Mouse (Mus musculus) kidney, embryonic 15.5 days (tissue): Measurements from ENCODE around the gene Slc8b1. TPM values are rescaled to one million over a fixed set of nuclear protein-coding genes. Genes with fewer than 3 reads are reported as not detected.
A peak's percentile ranks its signal among the peaks of the same experiment; 100 is the strongest.

Source experiments
- ATAC-seq: fragments of 200-750 bp; cut with Nextera tagmentation; replicated peaks from 2 replicates; pipeline ENCODE4 v1.8.0; 2017; ENCODE audit warnings: moderate TSS enrichment; ENCODE audit not compliant: low FRiP score
- H3K27ac ChIP-seq: fragments of 300-500 bp; sonication (generic); 2 replicates; pipeline ENCODE4 v1.5.1; 2015; ENCODE audit warnings: mild to moderate bottlenecking, inconsistent platforms
- H3K27me3 ChIP-seq: fragments of 300-500 bp; sonication (generic); 2 replicates; pipeline ENCODE4 v1.6.1; 2015; ENCODE audit warnings: inconsistent platforms
- H3K36me3 ChIP-seq: fragments of 300-500 bp; sonication (generic); 2 replicates; pipeline ENCODE4 v1.6.1; 2015; ENCODE audit warnings: inconsistent platforms
- H3K4me1 ChIP-seq: fragments of 300-500 bp; sonication (generic); 2 replicates; pipeline ENCODE4 v1.6.1; 2015; ENCODE audit warnings: inconsistent platforms
- H3K4me2 ChIP-seq: fragments of 300-500 bp; sonication (generic); 2 replicates; pipeline ENCODE4 v1.6.1; 2015; ENCODE audit warnings: moderate library complexity, mild to moderate bottlenecking, inconsistent platforms
- H3K4me3 ChIP-seq: fragments of 300-500 bp; sonication (generic); replicated peaks from 2 replicates; pipeline ENCODE4 v1.5.1; 2015; ENCODE audit warnings: mild to moderate bottlenecking, inconsistent platforms
- H3K9ac ChIP-seq: fragments of 300-500 bp; sonication (generic); 2 replicates; pipeline ENCODE4 v1.6.1; 2015; ENCODE audit warnings: mild to moderate bottlenecking, inconsistent platforms
- H3K9me3 ChIP-seq: fragments of 300-500 bp; sonication (generic); replicated peaks from 2 replicates; pipeline ENCODE4 v1.6.1; 2016; ENCODE audit warnings: inconsistent platforms
- WGBS: fragments of 180-500 bp; shearing (Covaris S2); methylation state at CpG from one replicate; pipeline ENCODE4 v1.1.7; 2015; ENCODE audit warnings: mixed read lengths; 5-methylcytosine and 5-hydroxymethylcytosine counted together
- polyA plus RNA-seq: library from polyadenylated mRNA; unstranded; fragments of >200 nt; fragmentation: Nextera tagmentation; extraction: Ambion mirVana; gene quantifications from 2 replicates; pipeline ENCODE4 v1.2.1, GENCODE M21; 2015

Gene Slc8b1
- polyA plus RNA-seq, 1 experiment from 2014 or later = 9.7 TPM

- no peak within 1 kb of the TSS for H3K27ac ChIP-seq
- ATAC-seq = no peak
- H3K9me3 ChIP-seq = no peaks in the 10 kb centered on the region
- no peak within 1 kb of the TSS for H3K4me2 ChIP-seq
- WGBS = 13% methylated on average over 13 of the region's 13 CpGs
- H3K9ac ChIP-seq = no peak within 1 kb of the TSS
- peaks cover 9% of the 10 kb centered on the region for H3K27me3 ChIP-seq
- no peaks in the 10 kb centered on the region for H3K36me3 ChIP-seq
- peaks cover 6% of the 10 kb centered on the region for H3K4me1 ChIP-seq
- no peak within 1 kb of the TSS for H3K4me3 ChIP-seq
These were observed 34.7 kb upstream of the Slc8b1 start, which contains the start of gene Sds for GRCm38 (mm10) chr5:120476296-120476695. TSS of gene Sds (plus strand) at chr5:120476526.

- no peak overlapping the region for H3K9ac ChIP-seq
- no peaks in the 10 kb centered on the region for H3K9me3 ChIP-seq
- ATAC-seq = no peak
- no peak overlapping the region for H3K27ac ChIP-seq
- no peaks in the 10 kb centered on the region for H3K36me3 ChIP-seq
- H3K4me3 ChIP-seq = no peak overlapping the region
- peaks cover 9% of the 10 kb centered on the region for H3K27me3 ChIP-seq
- H3K4me1 ChIP-seq = peaks cover 6% of the 10 kb centered on the region
- 88% methylated on average over 5 of the region's 5 CpGs for WGBS
- no peak overlapping the region for H3K4me2 ChIP-seq
These were observed 33.0 kb upstream of the Slc8b1 start for GRCm38 (mm10) chr5:120477993-120478392.

GRCm38 (mm10) chr5:120479538-120479937 is 31.4 kb upstream of the Slc8b1 start:
- H3K9me3 ChIP-seq = no peaks in the 10 kb centered on the region
- ATAC-seq = no peak
- peaks cover 6% of the 10 kb centered on the region for H3K4me1 ChIP-seq
- H3K4me2 ChIP-seq = no peak overlapping the region
- H3K4me3 ChIP-seq = no peak overlapping the region
- peaks cover 9% of the 10 kb centered on the region for H3K27me3 ChIP-seq
- no peak overlapping the region for H3K27ac ChIP-seq
- peaks cover 14% of the 10 kb centered on the region for H3K36me3 ChIP-seq
- H3K9ac ChIP-seq = no peak overlapping the region
- 68% methylated on average over 4 of the region's 4 CpGs for WGBS

- H3K4me3 ChIP-seq = no peak overlapping the region
- H3K27me3 ChIP-seq = peaks cover 8% of the 10 kb centered on the region
- no peak overlapping the region for H3K27ac ChIP-seq
- H3K36me3 ChIP-seq = peaks cover 30% of the 10 kb centered on the region
- no peaks in the 10 kb centered on the region for H3K9me3 ChIP-seq
- H3K4me1 ChIP-seq = peaks cover 3% of the 10 kb centered on the region
- WGBS = 66% methylated on average over 9 of the region's 9 CpGs
- no peak overlapping the region for H3K9ac ChIP-seq
- H3K4me2 ChIP-seq = no peak overlapping the region
- no peak for ATAC-seq
These were observed 29.8 kb upstream of the Slc8b1 start for GRCm38 (mm10) chr5:120481205-120481604.

- WGBS = 87% methylated on average over 19 of the region's 19 CpGs
These were observed 27.6 kb upstream of the Slc8b1 start for GRCm38 (mm10) chr5:120483399-120483798.

GRCm38 (mm10) chr5:120487844-120488243 is 23.1 kb upstream of the Slc8b1 start:
- Histone ChIP-seq H3K27ac (no peak overlapping the region), H3K4me3 (no peak overlapping the region), H3K36me3 (peaks cover 82% of the 10 kb centered on the region), H3K9me3 (no peaks in the 10 kb centered on the region), H3K4me1 (no peaks in the 10 kb centered on the region), H3K4me2 (no peak overlapping the region), H3K9ac (no peak overlapping the region), H3K27me3 (no peaks in the 10 kb centered on the region)
- 87% methylated on average over 8 of the region's 8 CpGs for WGBS
- no peak for ATAC-seq

More at GRCm38 (mm10) chr5:120483399-120483798, 27.6 kb upstream of the Slc8b1 start:
- no peak overlapping the region for H3K9ac ChIP-seq
- no peaks in the 10 kb centered on the region for H3K9me3 ChIP-seq
- H3K27ac ChIP-seq = no peak overlapping the region
- H3K36me3 ChIP-seq = peaks cover 52% of the 10 kb centered on the region
- no peak for ATAC-seq
- H3K27me3 ChIP-seq = no peaks in the 10 kb centered on the region
- no peak overlapping the region for H3K4me3 ChIP-seq
- no peak overlapping the region for H3K4me2 ChIP-seq
- H3K4me1 ChIP-seq = no peaks in the 10 kb centered on the region

GRCm38 (mm10) chr5:120490679-120491192 is 20.2 kb upstream of the Slc8b1 start:
- no peaks in the 10 kb centered on the region for H3K9me3 ChIP-seq
- H3K4me2 ChIP-seq = no peak overlapping the region
- H3K27ac ChIP-seq = no peak overlapping the region
- peaks cover 74% of the 10 kb centered on the region for H3K36me3 ChIP-seq
- 89% methylated on average over 8 of the region's 8 CpGs for WGBS
- peaks cover 7% of the 10 kb centered on the region; the same call in 1 of the 2 replicates for H3K4me1 ChIP-seq
- no peak for ATAC-seq
- H3K27me3 ChIP-seq = no peaks in the 10 kb centered on the region
- no peak overlapping the region for H3K9ac ChIP-seq
- H3K4me3 ChIP-seq = no peak overlapping the region

GRCm38 (mm10) chr5:120492437-120492836 is 18.5 kb upstream of the Slc8b1 start:
- peaks cover 68% of the 10 kb centered on the region for H3K36me3 ChIP-seq
- 62% methylated on average over 11 of the region's 11 CpGs for WGBS

GRCm38 (mm10) chr5:120493440-120493839 is 17.5 kb upstream of the Slc8b1 start:
- Histone ChIP-seq H3K27me3 (no peaks in the 10 kb centered on the region), H3K4me1 (peaks cover 10% of the 10 kb centered on the region; the same call in 1 of the 2 replicates)
- 90% methylated on average over 6 of the region's 6 CpGs for WGBS

More at GRCm38 (mm10) chr5:120492437-120492836, 18.5 kb upstream of the Slc8b1 start:
- no peak overlapping the region for H3K4me3 ChIP-seq
- peaks cover 10% of the 10 kb centered on the region; the same call in 1 of the 2 replicates for H3K4me1 ChIP-seq
- no peaks in the 10 kb centered on the region for H3K9me3 ChIP-seq
- H3K27ac ChIP-seq = no peak overlapping the region
- no peaks in the 10 kb centered on the region for H3K27me3 ChIP-seq
- ATAC-seq = no peak
- no peak overlapping the region for H3K4me2 ChIP-seq
- no peak overlapping the region for H3K9ac ChIP-seq

GRCm38 (mm10) chr5:120493873-120494395 is 17.0 kb upstream of the Slc8b1 start:
- Histone ChIP-seq H3K4me3 (no peak overlapping the region), H3K27me3 (no peaks in the 10 kb centered on the region), H3K9me3 (no peaks in the 10 kb centered on the region), H3K4me1 (peaks cover 10% of the 10 kb centered on the region; the same call in 1 of the 2 replicates), H3K4me2 (no peak overlapping the region), H3K27ac (no peak overlapping the region), H3K36me3 (peaks cover 67% of the 10 kb centered on the region), H3K9ac (no peak overlapping the region)
- WGBS = 92% methylated on average over 9 of the region's 9 CpGs
- ATAC-seq = no peak

More at GRCm38 (mm10) chr5:120493440-120493839, 17.5 kb upstream of the Slc8b1 start:
- no peaks in the 10 kb centered on the region for H3K9me3 ChIP-seq
- H3K27ac ChIP-seq = no peak overlapping the region
- H3K4me2 ChIP-seq = no peak overlapping the region
- H3K4me3 ChIP-seq = no peak overlapping the region
- H3K9ac ChIP-seq = no peak overlapping the region
- peaks cover 65% of the 10 kb centered on the region for H3K36me3 ChIP-seq
- no peak for ATAC-seq

GRCm38 (mm10) chr5:120495064-120495702 is 15.8 kb upstream of the Slc8b1 start:
- no peaks in the 10 kb centered on the region for H3K9me3 ChIP-seq
- ATAC-seq = peak; percentile 60
- no peak overlapping the region for H3K4me3 ChIP-seq
- no peaks in the 10 kb centered on the region for H3K27me3 ChIP-seq
- no peak overlapping the region for H3K4me2 ChIP-seq
- 0 out of 2 replicates have a peak overlapping the region, but pooled peaks have one; percentile 30 for H3K27ac ChIP-seq
- H3K9ac ChIP-seq = no peak overlapping the region
- peaks cover 60% of the 10 kb centered on the region for H3K36me3 ChIP-seq
- H3K4me1 ChIP-seq = peaks cover 10% of the 10 kb centered on the region; the same call in 1 of the 2 replicates
- 51% methylated on average over 10 of the region's 10 CpGs for WGBS

GRCm38 (mm10) chr5:120495703-120496226 is 15.2 kb upstream of the Slc8b1 start:
- no peak for ATAC-seq
- WGBS = 68% methylated on average over 13 of the region's 13 CpGs
- no peak overlapping the region for H3K9ac ChIP-seq
- no peaks in the 10 kb centered on the region for H3K9me3 ChIP-seq
- H3K27ac ChIP-seq = 0 out of 2 replicates have a peak overlapping the region, but pooled peaks have one; percentile 30
- H3K4me1 ChIP-seq = peaks cover 10% of the 10 kb centered on the region; the same call in 1 of the 2 replicates
- no peaks in the 10 kb centered on the region for H3K27me3 ChIP-seq
- no peak overlapping the region for H3K4me3 ChIP-seq
- H3K4me2 ChIP-seq = no peak overlapping the region
- peaks cover 55% of the 10 kb centered on the region for H3K36me3 ChIP-seq
